Mouse (Mus musculus): ENCODE data around the gene Tubb4b.

Gene Tubb4b

DNA sequence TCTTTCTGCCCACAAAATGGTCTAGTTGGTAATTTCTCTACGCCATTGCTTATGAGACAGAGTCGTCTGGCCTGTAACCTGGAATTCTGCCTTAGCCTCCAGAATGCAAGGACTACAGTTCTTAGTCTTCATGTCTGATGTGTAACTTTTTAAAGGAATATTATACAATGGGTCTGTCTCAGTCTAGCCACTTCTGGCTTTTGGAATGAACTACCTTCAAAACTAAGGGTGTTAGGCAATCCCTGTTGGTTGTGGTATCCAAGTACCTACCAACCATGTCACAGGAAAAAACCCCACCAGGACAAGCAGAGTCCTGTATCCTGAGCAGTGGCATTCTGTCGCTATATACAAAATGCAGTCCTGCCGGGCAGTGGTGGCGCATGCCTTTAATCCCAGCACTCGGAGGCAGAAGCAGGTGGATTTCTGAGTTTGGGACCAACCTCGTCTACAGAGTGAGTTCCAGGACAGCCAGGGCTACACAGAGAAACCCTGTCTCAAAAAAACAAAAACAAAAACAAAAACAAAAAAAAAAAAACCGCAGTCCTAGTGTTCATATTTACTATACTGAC, 1.4 kb upstream of the Tubb4b start:
- in situ Hi-C loops (cut with MboI, MseI): no loop called here

GRCm38 (mm10) chr2:25224766-25225752, 557 bp upstream of the Tubb4b start:
- in situ Hi-C loops (cut with MboI, MseI): no loop called here

DNA sequence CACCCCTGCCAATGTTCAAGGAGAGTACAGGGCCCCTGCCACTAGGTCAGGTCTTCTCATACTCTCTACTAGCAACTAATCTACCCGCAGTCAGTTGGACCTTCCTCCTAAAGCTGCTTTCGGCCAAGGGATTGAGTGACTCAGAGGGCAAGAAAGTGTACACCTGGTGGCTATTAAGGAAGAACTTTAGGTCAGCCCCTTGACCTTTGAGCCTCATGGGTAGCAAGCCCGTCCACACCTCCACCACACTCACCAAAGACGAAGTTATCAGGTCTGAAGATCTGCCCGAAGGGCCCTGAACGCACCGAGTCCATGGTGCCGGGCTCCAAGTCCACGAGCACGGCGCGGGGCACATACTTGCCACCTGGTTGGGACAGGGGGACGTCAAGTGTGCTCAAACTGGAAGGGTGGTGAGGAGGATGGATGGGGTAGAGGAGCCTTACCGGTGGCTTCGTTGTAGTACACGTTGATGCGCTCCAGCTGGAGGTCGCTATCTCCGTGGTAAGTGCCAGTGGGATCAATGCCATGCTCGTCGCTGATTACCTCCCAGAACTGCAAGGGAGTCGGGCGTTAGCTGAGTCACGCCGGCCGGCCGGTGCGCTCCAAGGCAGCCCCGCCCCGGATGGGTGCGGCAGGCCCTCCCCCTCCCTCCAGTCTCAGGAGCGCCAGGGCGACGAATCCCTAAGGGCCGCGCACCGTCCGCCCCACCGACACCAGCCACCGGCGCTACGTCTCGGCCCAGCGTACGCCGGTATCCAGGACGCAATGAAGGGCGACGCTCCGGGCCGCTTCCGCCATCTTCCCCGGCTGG, 616 bp downstream of the Tubb4b start:
- in situ Hi-C loops (cut with MboI, MseI): no loop called here

GRCm38 (mm10) chr2:25221331-25221772, 3.1 kb downstream of the Tubb4b start:
- in situ Hi-C loops (cut with MboI, MseI): no loop called here

- in situ Hi-C loops (cut with MboI, MseI): no loop called here
These were observed 6.1 kb downstream of the Tubb4b start, which contains the start of gene Fam166a for GRCm38 (mm10) chr2:25218445-25218844. Gene Fam166a, plus strand, starts transcription at chr2:25218745.

DNA sequence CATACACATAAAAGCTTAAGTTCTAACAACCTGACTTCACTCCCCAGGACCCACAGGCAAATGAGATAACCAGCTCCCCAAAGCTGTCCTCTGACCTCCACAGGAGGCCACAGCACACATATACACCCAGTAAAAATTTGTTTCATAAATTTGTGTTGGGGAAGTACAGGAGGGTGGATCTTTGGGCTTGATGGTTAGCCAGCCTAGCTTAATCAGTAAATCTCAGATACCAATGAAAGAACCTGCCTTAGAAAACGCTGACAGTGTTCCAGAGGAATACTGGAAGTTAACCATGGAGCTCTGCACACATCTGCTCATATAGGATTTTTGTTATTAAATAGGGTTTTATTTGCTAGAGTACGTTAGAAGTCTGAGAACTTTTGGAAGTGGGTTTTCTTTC, 6.8 kb downstream of the Tubb4b start:
- in situ Hi-C loops (cut with MboI, MseI): no loop called here

GRCm38 (mm10) chr2:25214444-25214843, 10.1 kb downstream of the Tubb4b start, which contains the start of gene Stpg3:
Gene Stpg3, minus strand, starts transcription at chr2:25214637.
- in situ Hi-C loops (cut with MboI, MseI): no loop called here

GRCm38 (mm10) chr2:25213266-25213865, 11.1 kb downstream of the Tubb4b start:
- in situ Hi-C loops (cut with MboI, MseI): no loop called here

DNA sequence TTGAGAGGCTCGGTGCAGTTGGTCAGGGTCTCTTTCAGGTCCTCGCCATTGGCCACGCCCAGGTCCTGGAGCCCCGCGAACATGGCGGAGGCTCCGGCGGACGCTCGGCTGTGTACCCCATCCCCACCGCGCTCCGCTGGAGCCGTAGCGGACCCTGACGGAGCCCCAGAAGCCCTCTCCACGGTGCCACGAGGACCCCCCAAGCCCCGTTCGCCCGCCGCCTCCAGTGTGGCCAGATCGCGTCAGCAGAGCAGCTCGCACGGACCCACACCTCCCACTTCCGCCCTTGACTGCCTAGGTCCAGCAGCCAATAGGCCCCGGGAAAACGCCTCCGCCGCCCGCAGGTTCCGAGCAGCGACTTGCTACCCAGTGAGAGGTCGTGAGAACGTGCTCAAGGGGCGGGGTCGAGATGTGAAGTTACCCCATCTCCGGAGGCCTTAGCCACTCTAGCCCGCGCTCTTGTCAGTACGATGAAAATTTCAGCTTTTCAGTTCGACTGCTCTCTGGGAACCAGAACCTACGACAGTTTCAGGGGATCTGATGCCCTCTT, 13.3 kb downstream of the Tubb4b start, which contains the start of gene Nelfb:
Gene Nelfb, minus strand, starts transcription at position 369 of the 550 bp plus-strand sequence.
- in situ Hi-C loops (cut with MboI, MseI): no loop called here

DNA sequence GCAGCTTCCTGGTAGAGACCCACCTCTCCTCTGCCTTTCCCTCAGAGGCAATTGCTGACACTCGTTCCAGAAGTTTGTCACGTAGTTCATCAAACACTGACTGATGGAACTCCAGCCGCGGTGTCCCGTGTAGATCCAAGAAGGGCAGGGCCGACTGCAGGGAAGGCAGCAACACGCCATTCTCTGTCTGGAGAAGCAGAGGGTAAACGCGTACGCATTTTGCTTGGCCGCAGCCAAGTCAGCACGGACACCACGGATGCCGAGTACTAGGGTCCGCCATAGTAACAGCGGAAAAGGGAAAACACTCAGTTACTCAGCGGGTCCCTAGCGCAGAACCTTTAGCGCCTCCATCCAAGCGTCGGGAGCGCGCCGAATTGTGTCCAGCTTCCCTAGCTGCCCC, 13.8 kb downstream of the Tubb4b start:
- in situ Hi-C loops (cut with MboI, MseI): no loop called here

- in situ Hi-C loops (cut with MboI, MseI): no loop called here
These were observed 16.9 kb downstream of the Tubb4b start for GRCm38 (mm10) chr2:25207593-25207992.

DNA sequence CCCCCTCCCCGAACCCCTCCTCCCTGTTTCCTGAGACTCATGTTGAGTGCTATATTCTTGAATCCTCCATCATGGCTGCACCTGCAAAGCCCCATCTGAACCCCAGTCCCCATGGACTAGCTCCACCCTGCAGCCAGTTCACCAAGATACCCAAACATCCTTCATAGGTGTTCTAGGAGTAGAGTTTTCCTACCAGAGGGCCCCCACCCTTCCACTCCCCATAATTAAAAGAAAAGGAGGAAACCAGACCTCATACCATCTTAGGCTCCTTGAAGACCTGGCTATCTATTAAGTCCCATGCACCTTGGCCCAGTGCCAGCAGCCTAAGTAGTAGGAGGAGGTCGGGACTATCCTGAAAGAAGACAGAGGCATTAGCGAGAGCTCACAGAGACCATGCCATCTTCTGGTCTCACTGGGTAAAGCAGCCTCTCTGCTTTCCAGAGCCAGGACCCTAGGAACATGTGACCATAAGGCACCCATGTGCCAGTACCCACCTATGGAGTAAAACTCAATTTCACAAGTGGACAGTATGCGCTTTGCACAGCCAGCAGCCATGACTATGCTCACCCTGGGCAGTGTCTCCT, 20.8 kb downstream of the Tubb4b start:
- in situ Hi-C loops (cut with MboI, MseI): no loop called here

GRCm38 (mm10) chr2:25200631-25201030, 23.9 kb downstream of the Tubb4b start:
- in situ Hi-C loops (cut with MboI, MseI): no loop called here

DNA sequence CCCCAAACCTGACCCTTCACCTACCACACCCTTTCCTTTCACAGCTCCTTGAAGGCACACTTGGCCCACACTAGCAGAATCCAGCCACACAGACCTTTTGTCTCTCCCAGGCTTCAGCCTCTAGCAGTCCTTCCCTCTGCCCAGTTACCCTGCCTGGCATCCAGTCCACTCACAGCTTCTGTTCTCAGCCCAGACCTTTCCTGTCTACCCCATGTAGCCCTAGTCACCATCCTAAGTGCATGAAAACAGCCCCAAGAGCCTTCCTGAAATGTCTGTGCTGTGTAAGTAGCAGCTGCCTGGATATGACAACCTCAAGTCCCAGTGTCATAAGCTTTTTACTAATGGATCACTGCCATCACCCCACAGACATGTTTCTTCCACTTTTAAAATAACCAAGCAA, 26.6 kb downstream of the Tubb4b start:
- in situ Hi-C loops (cut with MboI, MseI): no loop called here

DNA sequence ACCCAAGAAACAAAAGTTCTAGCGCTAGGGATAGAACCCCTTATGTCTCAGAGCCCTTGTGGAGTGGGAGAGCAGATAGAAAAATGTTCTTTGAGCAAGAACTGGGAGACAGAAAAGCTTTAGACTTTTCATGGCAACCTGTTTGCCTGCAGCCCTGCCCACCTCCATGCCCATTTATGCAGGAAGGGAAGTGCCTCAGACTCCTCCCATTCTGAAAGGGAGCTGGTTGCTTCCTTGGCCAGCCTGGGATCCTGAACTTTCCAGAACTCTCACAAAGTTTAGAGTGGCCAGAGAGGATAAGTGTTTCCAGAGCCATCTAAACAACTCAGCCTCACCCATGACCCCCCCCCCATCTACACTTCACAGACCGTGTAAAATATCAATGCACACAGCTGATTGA, 27.3 kb downstream of the Tubb4b start:
- in situ Hi-C loops (cut with MboI, MseI): no loop called here

DNA sequence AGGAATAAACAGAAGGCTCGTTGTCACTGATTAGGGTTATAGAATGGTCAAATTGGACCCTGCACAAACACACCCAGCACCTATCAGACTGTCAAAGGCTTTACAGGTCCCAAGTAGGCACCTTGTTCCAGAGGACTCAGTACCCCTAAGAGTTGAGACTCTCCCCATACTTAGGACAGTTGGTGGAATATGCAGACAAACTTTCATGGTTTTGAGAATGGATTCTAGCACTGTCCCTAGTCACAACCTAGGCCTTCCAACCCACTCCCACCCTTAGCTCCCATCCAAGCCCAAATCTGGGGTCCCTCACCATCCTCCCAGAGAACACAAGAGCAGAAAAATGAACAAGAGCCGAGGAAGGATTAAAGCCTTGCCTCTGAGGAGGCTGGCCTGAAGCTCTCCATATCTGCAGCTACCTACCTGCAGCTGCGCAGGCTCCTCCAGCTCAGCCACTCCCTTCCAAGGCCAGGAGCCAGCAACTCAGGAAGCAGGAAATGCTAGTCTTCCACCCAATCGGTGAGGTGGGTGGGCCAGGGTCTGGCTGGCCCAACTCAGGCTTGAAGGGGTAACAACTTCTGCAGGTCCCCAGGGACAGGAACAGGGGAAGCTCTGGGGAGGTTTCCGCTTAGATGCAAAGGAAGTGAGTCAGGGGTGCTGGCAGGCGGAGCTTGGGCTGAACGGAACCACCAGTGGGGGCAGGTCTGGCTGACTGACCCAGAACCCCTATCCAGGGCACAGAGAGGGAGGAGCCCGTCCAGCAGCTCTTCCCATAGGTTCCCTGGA, 28.1 kb downstream of the Tubb4b start, which contains the start of gene Tor4a:
Gene Tor4a, minus strand, starts transcription at position 715 of the 783 bp plus-strand sequence.
- in situ Hi-C loops (cut with MboI, MseI): no loop called here

DNA sequence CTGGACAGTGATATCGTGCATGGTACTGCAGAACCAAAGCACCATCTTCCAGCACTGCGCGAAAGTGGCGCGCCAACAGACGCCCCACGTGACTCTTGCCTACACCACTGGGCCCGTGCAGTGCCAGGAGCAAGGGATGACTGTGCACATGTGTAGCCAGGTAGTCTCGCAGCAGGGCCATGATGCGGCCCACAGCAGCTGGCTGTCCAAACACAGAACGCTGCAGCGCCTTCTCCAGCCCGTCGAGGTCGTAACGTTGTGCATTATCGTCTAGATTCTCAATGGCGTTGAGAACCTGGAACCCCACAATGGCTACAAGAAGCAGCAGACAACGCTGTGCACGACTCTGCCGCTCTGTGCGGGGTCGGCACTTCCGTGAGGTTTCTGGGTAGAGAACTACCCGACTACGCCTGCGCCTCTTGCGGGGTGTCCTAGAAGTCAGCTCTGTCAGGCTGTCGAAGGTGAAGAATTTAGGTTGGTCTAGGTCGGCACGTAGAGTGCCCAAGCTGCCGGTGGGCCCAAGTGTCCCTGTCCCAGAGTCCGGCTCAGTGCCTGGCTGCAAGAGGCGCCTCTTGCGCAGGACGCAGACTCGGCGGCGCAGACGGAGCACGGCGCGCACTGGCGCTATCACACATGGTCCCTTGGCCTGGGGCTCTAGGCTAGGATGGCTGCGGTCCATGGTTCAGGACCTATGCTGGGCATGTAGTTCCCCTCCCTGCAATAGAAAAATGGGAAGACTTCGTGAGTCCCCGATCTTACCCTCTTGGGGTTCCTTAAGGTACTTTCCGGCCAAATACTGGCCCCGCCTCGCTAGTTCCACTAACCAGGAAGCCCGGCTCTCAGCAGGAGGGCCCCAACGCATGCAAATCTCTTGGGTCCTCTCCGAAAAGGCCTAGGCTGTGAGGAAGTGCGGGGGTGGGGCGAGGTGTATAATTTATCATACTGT, 29.0 kb downstream of the Tubb4b start:
- in situ Hi-C loops (cut with MboI, MseI): no loop called here

DNA sequence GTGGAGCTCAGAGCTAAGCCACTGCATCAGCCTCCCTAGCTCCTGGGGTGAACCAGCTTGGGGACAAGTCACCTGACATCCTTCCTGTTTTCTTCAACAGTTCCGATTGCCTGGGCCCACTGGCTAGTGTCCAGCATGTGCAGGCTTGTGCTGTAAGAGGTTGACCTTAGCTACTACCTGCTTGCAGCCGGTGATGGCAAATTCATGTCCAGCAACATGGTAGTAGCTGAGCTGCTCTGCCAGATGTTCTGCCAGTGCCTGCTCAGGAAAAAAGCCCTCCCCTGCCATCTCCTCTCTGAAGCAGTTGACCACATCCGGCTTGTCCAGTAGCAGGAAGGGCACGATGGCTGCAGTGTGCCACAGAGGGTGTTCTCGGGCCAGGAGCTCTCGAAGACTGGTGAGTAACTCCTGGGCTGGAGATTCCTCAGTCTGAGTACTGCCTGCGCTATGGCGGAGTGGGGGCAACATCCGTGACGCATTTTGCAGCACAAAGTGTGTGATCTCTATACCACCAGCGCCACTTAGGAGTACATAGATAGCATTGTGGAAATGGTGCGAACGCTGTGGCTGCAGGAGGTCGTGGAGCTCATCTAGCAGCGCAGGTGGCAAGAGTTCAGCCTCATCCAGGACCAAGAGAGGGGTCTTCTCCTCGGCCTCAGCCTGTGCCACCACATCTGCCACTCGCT, 29.9 kb downstream of the Tubb4b start:
- in situ Hi-C loops (cut with MboI, MseI): no loop called here
